Mouse (Mus musculus): ENCODE measurements around the gene Adssl1.
A peak's percentile ranks its signal among the peaks of the same experiment; 100 is the strongest.

Gene Adssl1

DNA sequence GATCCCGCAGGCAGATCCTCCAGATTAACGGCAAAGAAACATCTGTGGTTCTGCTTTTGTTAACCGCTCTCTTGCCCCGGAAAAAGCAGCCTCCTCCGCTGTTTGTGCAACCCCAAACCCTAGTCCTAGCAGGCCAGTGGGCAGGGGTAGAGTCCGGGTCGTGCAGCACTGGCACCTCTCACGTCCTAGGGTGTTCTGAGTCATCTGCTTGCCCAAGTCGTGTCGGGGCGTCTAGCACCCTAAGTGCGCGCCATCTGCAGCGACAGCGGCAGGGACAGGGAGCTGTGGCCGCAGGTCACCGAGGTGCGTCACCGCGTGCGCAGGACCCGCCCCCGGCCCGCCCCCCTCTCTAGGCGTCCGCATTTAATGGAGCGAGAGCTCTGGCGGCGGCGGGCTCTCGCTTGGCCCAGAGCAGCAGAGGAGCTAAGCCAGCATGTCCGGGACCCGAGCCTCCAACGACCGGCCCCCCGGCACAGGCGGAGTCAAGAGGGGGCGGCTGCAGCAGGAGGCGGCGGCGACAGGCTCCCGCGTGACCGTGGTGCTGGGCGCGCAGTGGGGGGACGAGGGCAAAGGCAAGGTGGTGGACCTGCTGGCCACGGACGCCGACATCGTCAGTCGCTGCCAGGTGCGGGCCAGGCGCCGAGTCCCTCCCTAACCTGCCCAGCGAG is at the start of gene Adssl1:
Adssl1 (plus strand) TSS at position 360 of the 668 bp plus-strand sequence.
- peak in 1 of 2 experiments; percentile 44 for DNase-seq (ENCODE audit: low spot score in 2 of 2)

DNA sequence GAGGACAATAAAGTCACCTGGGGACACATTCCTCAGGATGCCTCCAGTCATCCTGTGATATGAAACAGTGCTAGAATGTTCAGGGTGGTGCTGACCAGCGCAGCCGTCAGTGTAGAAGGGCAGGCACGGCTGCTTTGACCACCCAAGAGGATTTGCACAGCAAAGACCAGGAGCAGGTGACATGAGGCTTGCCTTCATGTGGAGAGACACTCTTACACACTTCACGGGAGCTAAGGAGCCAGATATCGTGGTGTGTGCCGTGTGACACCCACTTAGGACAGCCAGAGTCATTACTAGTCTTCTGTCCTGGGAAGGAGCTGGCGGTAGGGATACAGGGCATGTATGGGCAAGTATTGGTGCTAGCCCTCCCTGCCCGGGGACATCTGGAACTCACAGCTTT is 49.7 kb upstream of the Adssl1 start:
- no peak for DNase-seq (ENCODE audit: low spot score in 2 of 2)

GRCm38 (mm10) chr12:112571064-112571463 is 48.8 kb upstream of the Adssl1 start:
- DNase-seq (ENCODE audit: low spot score in 2 of 2) = no peak

GRCm38 (mm10) chr12:112575274-112575986 is 44.4 kb upstream of the Adssl1 start:
- DNase-seq (ENCODE audit: low spot score in 2 of 2) = no peak

- DNase-seq (ENCODE audit: low spot score in 2 of 2) = peak; percentile 69 to 78
Observed at GRCm38 (mm10) chr12:112576341-112576740, 43.5 kb upstream of the Adssl1 start.

DNA sequence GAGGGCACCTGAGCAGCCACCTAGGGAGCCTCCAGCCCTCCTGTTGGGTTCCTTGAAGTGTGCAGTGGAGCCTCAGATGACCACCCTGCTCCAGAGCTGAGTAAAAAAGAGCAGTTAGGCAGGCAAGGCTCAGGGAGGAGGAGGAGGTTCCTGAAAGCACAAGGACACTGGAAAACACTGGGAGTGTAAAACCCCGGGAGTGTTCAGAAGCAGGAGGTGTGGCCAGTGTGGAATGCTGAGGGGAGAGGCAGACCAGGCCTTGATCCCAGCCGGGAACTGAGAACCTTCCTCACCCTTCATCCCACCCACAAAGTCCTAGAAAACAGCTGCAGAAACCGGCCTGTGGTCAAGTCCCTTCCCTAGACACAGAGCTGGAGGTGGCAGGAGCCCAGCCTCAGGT is 43.1 kb upstream of the Adssl1 start:
- peak in 1 of 2 experiments; percentile 39 for DNase-seq (ENCODE audit: low spot score in 2 of 2)

DNA sequence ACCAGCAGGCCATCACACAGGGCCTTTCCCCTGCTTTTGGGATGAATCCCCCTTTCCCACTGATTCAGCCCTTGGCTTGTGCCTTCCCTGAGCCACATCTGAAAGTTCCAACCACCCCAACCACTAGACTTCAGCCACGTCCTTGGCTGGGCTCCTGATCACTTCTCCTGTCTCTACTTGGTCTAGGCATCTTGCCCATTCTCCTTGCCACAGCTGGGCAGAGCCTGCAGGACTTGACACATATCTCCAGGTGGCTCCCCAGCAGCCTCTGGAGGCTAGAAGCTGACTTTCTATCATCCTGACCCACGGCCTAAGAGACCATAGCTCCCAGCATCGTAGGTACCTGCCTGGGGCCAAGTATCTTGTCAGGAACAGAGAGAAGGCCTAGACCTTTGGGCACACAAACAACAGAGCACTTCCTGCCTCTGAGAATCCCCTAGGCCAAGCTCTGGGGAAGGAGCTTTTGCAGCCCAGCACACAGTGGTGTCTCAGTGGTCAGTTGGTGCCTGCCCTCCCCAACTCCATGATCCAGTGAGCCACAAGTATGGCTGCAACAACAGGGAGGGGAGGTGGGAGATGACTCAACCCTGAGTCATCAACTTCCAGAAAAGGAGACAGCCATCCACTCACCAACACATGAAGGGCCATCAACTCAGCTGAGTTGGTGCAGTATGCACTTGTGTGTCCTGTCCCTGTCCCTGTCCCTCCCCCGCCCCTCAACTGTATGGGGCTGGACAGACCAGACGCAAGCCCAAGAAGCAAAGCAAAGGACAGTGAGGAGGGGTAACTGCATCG is 41.4 kb upstream of the Adssl1 start:
- no peak for DNase-seq (ENCODE audit: low spot score in 2 of 2)

GRCm38 (mm10) chr12:112579430-112579829 is 40.4 kb upstream of the Adssl1 start:
- DNase-seq (ENCODE audit: low spot score in 2 of 2) = no peak

DNA sequence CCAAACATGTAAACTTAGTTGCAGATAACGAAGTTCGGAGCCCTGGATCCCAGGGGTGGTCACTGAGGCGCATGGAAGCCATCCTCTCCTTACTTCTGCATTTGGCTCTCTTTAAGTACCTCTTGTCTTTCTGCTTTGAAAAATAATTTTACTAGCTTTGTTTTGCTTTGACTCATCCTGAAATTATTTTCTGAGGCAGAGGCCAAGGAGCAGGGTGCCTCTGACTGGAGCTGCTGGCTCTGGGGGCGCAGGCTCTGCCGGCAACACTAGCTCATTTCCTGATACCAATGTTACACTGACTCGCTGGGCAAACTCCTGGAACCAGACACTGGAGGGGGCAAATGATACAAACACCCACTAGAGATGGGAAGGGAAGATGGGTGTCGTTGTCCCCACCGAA is 39.9 kb upstream of the Adssl1 start:
- DNase-seq (ENCODE audit: low spot score in 2 of 2) = no peak

GRCm38 (mm10) chr12:112581113-112581512 is 38.7 kb upstream of the Adssl1 start:
- DNase-seq (ENCODE audit: low spot score in 2 of 2) = no peak

DNA sequence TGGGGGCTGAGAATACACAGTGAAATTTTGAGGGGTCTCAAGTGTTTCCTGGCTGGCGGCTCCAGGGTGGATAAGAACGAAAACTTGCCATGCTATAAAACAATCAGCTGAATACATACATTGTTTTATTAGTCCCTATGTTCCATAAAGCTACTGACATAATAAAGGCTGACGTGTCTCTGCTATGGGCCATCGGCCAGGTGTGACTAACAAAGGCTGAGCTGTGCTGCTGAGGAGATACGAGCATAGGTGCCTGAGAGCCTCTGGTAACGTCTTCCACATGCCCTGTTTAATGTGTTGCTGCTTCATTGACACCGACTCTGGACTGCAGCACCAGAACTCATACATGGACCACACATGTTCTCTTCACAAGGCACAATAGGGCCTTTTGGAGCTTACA is 34.9 kb upstream of the Adssl1 start:
- DNase-seq (ENCODE audit: low spot score in 2 of 2) = no peak

DNA sequence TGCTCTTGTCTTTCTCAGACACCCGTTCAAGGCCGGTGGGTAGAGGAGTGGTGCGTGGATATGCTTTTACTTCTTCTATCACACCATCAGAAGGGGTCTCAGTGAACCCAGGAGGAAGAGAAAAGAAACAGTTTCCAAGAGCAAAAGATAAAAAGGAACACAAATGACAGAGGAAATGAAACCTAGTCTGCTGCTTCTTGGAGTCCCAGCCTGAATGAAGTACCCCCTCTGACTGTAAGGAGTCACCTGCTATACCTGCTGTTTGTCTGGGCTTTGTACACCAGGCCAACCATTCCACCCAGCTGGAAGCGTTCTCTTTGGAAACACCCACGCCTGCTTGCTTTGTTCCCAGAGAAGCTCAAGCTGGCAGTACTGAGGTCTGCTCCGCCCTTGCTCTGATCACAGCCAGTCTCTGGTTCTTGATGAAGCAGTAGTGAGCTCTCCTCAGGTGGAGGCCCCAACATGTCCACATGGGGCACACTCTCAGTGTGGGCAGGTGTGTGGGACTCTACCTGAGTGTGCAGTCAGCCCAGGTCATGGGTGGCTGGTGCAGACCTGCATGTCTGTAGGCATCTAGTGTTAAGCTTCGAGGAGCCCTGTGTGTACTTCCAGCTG is 33.8 kb upstream of the Adssl1 start:
- peak; percentile 52 to 76 for DNase-seq (ENCODE audit: low spot score in 2 of 2)

GRCm38 (mm10) chr12:112587125-112588124 is 32.4 kb upstream of the Adssl1 start:
- no peak for DNase-seq (ENCODE audit: low spot score in 2 of 2)

- DNase-seq (ENCODE audit: low spot score in 2 of 2) = peak; percentile 73 to 83
Observed at GRCm38 (mm10) chr12:112588426-112589256, 31.2 kb upstream of the Adssl1 start, which contains the start of gene Inf2. Gene Inf2, plus strand, starts transcription at chr12:112588784.

DNA sequence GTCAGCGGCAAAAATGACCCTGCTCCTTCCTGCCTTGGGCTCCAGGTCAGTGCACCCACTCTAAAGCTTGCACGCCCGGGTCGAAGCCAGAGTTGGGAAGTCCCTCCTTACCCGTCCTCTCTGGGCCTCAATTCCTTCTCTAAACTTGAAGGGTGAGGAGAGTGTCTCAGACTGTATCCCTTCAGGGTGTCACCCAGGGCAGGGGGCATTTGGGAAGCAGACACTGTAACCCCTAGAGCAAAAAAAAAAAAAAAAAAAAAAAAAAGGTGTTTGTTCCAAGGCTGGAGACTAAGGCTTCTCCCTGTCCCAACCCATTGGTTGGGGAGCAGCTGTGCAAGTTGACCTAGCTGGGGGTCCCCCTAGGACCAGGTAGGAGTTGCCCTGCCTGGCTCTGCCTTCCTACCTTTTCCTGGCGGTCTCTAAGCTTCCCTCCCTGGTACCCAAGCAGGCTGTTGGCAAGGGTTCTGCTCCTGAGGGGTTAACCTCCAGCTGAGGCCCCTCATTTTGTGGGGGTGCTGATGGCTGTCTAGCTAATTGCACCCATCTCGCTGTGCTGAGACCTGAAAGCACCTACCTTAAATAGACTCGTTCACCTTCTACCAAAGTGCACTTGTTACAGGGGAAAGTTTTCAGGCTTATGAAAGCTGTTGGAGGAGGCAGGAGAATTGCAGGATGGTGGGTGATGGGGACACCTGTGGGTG is 30.2 kb upstream of the Adssl1 start:
- DNase-seq (ENCODE audit: low spot score in 2 of 2) = no peak

- no peak for DNase-seq (ENCODE audit: low spot score in 2 of 2)
Observed at GRCm38 (mm10) chr12:112590566-112591239, 29.1 kb upstream of the Adssl1 start.

DNA sequence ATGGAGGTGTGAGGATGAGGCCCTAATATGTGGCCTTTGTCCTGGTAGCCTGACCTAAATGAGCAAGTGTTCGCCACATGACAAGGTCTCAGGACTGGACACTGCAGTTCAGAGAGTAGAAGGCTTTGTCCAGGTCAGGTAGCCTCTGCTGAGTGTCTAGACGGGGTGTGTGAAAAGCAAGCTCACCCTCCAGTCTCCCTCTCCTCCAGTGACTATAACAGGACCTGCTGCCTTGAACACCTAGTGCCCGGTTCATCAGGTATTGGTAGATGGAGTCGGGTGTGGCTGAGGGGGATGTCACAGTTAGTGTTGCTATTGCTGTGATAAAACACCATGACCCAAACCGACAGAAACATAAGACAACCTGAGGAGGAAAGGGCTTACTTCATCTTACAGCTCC is 28.6 kb upstream of the Adssl1 start:
- DNase-seq (ENCODE audit: low spot score in 2 of 2) = no peak

DNA sequence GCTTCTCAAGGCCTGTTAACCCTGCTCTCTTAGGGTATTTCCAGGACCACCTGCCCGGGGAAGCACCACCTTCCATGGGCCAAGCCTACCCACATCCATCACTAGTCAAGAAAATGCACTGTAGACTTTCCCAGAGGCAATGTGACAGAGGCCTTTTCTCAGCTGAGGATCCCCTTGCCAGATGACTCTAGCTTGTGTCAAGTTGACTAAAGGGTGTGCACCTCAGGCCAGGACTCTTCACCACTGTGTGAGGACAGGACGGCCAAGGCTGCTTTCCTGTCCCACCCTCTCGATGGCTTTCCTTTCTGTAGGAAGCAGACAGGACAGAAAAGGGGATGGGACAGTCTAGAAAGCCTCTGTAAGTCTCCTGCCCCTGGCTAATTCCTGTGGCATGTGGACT is 28.1 kb upstream of the Adssl1 start:
- DNase-seq (ENCODE audit: low spot score in 2 of 2) = no peak
